Mouse (Mus musculus) CH12.LX (cell line): ENCODE data around the gene Smyd3.

Source experiments
- BHLHE40 ChIP-seq: IDR thresholded peaks from 2 replicates; pipeline ENCODE4 v1.6.1; 2011; ENCODE audit warnings: mild to moderate bottlenecking, low read depth, low read length, improper control_type of control experiment
- CTCF ChIP-seq, 2 experiments: IDR thresholded peaks in 1 of 2; conservative IDR thresholded peaks in 1 of 2; 2 replicates each; pipeline ENCODE4 v1.5.1; 2011 to 2012; ENCODE audit warnings: low read depth in 2 of 2, low read length in 2 of 2, improper control_type of control experiment in 1 of 2, inconsistent platforms in 1 of 2, mild to moderate bottlenecking in 1 of 2, moderate library complexity in 1 of 2
- E2F4 ChIP-seq: IDR thresholded peaks from 2 replicates; pipeline ENCODE4 v1.6.1; 2011; ENCODE audit warnings: low read depth, low read length, improper control_type of control experiment; ENCODE audit not compliant: insufficient replicate concordance
- EP300 ChIP-seq: IDR thresholded peaks from 2 replicates; pipeline ENCODE4 v1.6.1; 2011; ENCODE audit warnings: low read length, improper control_type of control experiment
- MEF2A ChIP-seq: IDR thresholded peaks from 2 replicates; pipeline ENCODE4 v1.6.1; 2014; ENCODE audit warnings: low read depth, mild to moderate bottlenecking, inconsistent platforms, low read length, improper control_type of control experiment, borderline replicate concordance
- MXI1 ChIP-seq: IDR thresholded peaks from 2 replicates; pipeline ENCODE4 v1.6.1; 2011; ENCODE audit warnings: mild to moderate bottlenecking, low read depth, low read length, improper control_type of control experiment
- NRF1 ChIP-seq: IDR thresholded peaks from 2 replicates; pipeline ENCODE4 v1.6.1; 2014; ENCODE audit warnings: low read depth, mild to moderate bottlenecking, inconsistent platforms, low read length, improper control_type of control experiment, moderate library complexity
- POLR2A ChIP-seq: IDR thresholded peaks from 2 replicates; pipeline ENCODE4 v1.6.1; 2011; ENCODE audit warnings: low read depth, mild to moderate bottlenecking, improper control_type of control experiment, low read length
- POLR2AphosphoS2 ChIP-seq: IDR thresholded peaks from 2 replicates; pipeline ENCODE4 v1.6.1; 2011; ENCODE audit warnings: low read depth, low read length, improper control_type of control experiment
- TCF12 ChIP-seq: IDR thresholded peaks from 2 replicates; pipeline ENCODE4 v1.6.1; 2014; ENCODE audit warnings: low read depth, mild to moderate bottlenecking, inconsistent platforms, low read length, improper control_type of control experiment
- UBTF ChIP-seq: IDR thresholded peaks from 2 replicates; pipeline ENCODE4 v1.6.1; 2012; ENCODE audit warnings: low read depth, mild to moderate bottlenecking, inconsistent platforms, low read length, improper control_type of control experiment, moderate library complexity
- USF1 ChIP-seq: IDR thresholded peaks from 2 replicates; pipeline ENCODE4 v1.6.1; 2014; ENCODE audit warnings: low read depth, mild to moderate bottlenecking, inconsistent platforms, low read length, improper control_type of control experiment
- ZC3H11A ChIP-seq: IDR thresholded peaks from 2 replicates; pipeline ENCODE4 v1.6.1; 2012; ENCODE audit warnings: low read depth, mild to moderate bottlenecking, inconsistent platforms, low read length, improper control_type of control experiment
- ZMIZ1 ChIP-seq: IDR thresholded peaks from 2 replicates; pipeline ENCODE4 v1.6.1; 2012; ENCODE audit warnings: low read depth, mild to moderate bottlenecking, inconsistent platforms, low read length, improper control_type of control experiment

DNA sequence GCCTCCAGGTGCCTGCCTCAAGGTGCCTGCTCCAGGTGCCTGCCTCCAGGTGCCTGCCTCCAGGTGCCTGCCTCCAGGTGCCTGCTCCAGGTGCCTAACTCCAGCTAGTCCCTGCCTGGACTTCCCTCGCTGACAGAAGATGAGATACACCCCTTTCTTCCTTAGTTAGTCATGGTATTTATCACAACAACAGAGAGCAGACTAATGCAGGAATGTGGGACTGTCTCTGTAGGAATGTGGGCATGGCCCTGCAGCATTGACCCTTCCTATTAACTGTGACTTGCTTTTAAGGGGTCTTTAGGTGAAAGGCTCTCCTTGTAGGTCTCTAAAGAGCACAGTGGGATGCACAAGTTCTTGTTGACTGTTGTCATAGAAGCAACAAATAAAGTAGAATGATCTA is 445.4 kb downstream of the Smyd3 start:
- no peak for TF ChIP-seq POLR2A
- no peak for TF ChIP-seq BHLHE40
- TF ChIP-seq ZC3H11A, result no peak
- TF ChIP-seq POLR2AphosphoS2, result no peak
- TF ChIP-seq E2F4, result no peak
- no peak for TF ChIP-seq MXI1
- TF ChIP-seq USF1, result no peak
- no peak for TF ChIP-seq ZMIZ1
- TF ChIP-seq CTCF (conservative IDR thresholded peaks at IDR 0.05 in 1 of 2, IDR thresholded peaks at IDR 0.05 in 1 of 2; ENCODE audit: low read depth in 2 of 2, low read length in 2 of 2), result no peak
- TF ChIP-seq NRF1, result no peak
- TF ChIP-seq TCF12, result no peak
- TF ChIP-seq MEF2A, result no peak
- TF ChIP-seq UBTF, result no peak
- no peak for TF ChIP-seq EP300
